11 mouse cellular contexts compared by ENCODE assay signal in genomic region chr16:74167832-74168231, GRCm38 (mm10).
"Had no signal": no experiment of that assay in that cellular context is flagged by ENCODE, and none has a peak within 500 bp of the region (broad histone marks: within the 10 kb centered on the region; RNA-seq: fewer than 3 reads in every experiment).

No protein-coding gene starts in this region.

- H3K36me3 ChIP-seq: limb, embryonic 13.5 days; neural tube, embryonic 12.5 days had no signal

- DNase-seq: kidney, adult 9 months; kidney, postnatal 4 days; left cerebral cortex, postnatal 4 days; lung, adult 18-20 months; lung, postnatal 36 days; thymus, postnatal 4 days had no signal

- H3K27me3 ChIP-seq: limb, embryonic 13.5 days; neural tube, embryonic 12.5 days had no signal

- H3K4me1 ChIP-seq: neural tube, embryonic 12.5 days had no signal

- H3K4me3 ChIP-seq: layer of hippocampus, adult 2 months; limb, embryonic 13.5 days; neural tube, embryonic 12.5 days had no signal

- H3K27ac ChIP-seq: layer of hippocampus, adult 2 months; limb, embryonic 13.5 days; liver, embryonic 14.5 days; neural tube, embryonic 12.5 days; stomach, postnatal 0 days had no signal

- H3K9me3 ChIP-seq: limb, embryonic 13.5 days; neural tube, embryonic 12.5 days had no signal

- H3K9ac ChIP-seq: limb, embryonic 13.5 days; liver, embryonic 14.5 days; neural tube, embryonic 12.5 days had no signal

- H3K4me2 ChIP-seq: limb, embryonic 13.5 days; neural tube, embryonic 12.5 days had no signal
